Mouse (Mus musculus): Measurements from ENCODE around the gene Bicc1. TPM values are rescaled to one million over a fixed set of nuclear protein-coding genes. Genes with fewer than 3 reads are reported as not detected.

Bicc1 gene
- polyA plus RNA-seq, 1 experiment from 2014 or later, result 8.5 TPM

- no peaks in the 10 kb centered on the region for H3K9me3 ChIP-seq (ENCODE audit: control insufficient read depth, low read length)
- H3K4me3 ChIP-seq (ENCODE audit: low read depth, low read length), result no peak overlapping the region
- H3K9ac ChIP-seq (ENCODE audit: low read length), result no peak overlapping the region
- H3K4me1 ChIP-seq (ENCODE audit: control insufficient read depth, insufficient read depth, low read length), result no peaks in the 10 kb centered on the region
- H3K36me3 ChIP-seq (ENCODE audit: control insufficient read depth, insufficient read depth, low read length), result no peaks in the 10 kb centered on the region
- ATAC-seq (ENCODE audit: insufficient read depth, low FRiP score, low TSS enrichment), result no peak
- H3K27ac ChIP-seq (ENCODE audit: low read depth, low read length), result no peak overlapping the region
- H3K27me3 ChIP-seq (ENCODE audit: control insufficient read depth, insufficient read depth, low read length), result no peaks in the 10 kb centered on the region
- H3K4me2 ChIP-seq (ENCODE audit: low read depth), result no peak overlapping the region
- no peak for DNase-seq (ENCODE audit: low spot score)
- WGBS, result 78% methylated on average over 4 of the region's 4 CpGs
Measured at GRCm38 (mm10) chr10:71041874-71042273, 117.6 kb downstream of the Bicc1 start.

- H3K9ac ChIP-seq (ENCODE audit: low read length), result no peak overlapping the region
- no peaks in the 10 kb centered on the region for H3K27me3 ChIP-seq (ENCODE audit: control insufficient read depth, insufficient read depth, low read length)
- no peaks in the 10 kb centered on the region for H3K9me3 ChIP-seq (ENCODE audit: control insufficient read depth, low read length)
- no peak overlapping the region for H3K4me2 ChIP-seq (ENCODE audit: low read depth)
- H3K4me1 ChIP-seq (ENCODE audit: control insufficient read depth, insufficient read depth, low read length), result no peaks in the 10 kb centered on the region
- H3K4me3 ChIP-seq (ENCODE audit: low read depth, low read length), result no peak overlapping the region
- no peak overlapping the region for H3K27ac ChIP-seq (ENCODE audit: low read depth, low read length)
- WGBS, result 86% methylated on average over 7 of the region's 7 CpGs
- no peaks in the 10 kb centered on the region for H3K36me3 ChIP-seq (ENCODE audit: control insufficient read depth, insufficient read depth, low read length)
- no peak for DNase-seq (ENCODE audit: low spot score)
- no peak for ATAC-seq (ENCODE audit: insufficient read depth, low FRiP score, low TSS enrichment)
Measured at GRCm38 (mm10) chr10:71036484-71036883, 123.0 kb downstream of the Bicc1 start.

GRCm38 (mm10) chr10:71028996-71029395 is 130.5 kb downstream of the Bicc1 start:
- Histone ChIP-seq H3K4me2 (ENCODE audit: low read depth) (no peak overlapping the region), H3K27ac (ENCODE audit: low read depth, low read length) (no peak overlapping the region), H3K4me1 (ENCODE audit: control insufficient read depth, insufficient read depth, low read length) (no peaks in the 10 kb centered on the region), H3K27me3 (ENCODE audit: control insufficient read depth, insufficient read depth, low read length) (no peaks in the 10 kb centered on the region), H3K9me3 (ENCODE audit: control insufficient read depth, low read length) (no peaks in the 10 kb centered on the region), H3K4me3 (ENCODE audit: low read depth, low read length) (no peak overlapping the region), H3K9ac (ENCODE audit: low read length) (no peak overlapping the region), H3K36me3 (ENCODE audit: control insufficient read depth, insufficient read depth, low read length) (no peaks in the 10 kb centered on the region)
- DNase-seq (ENCODE audit: low spot score) (no peak), ATAC-seq (ENCODE audit: insufficient read depth, low FRiP score, low TSS enrichment) (no peak)
- WGBS, result 75% methylated on average over 4 of the region's 4 CpGs

- H3K4me1 ChIP-seq (ENCODE audit: control insufficient read depth, insufficient read depth, low read length), result no peaks in the 10 kb centered on the region
- ATAC-seq (ENCODE audit: insufficient read depth, low FRiP score, low TSS enrichment), result no peak
- H3K4me3 ChIP-seq (ENCODE audit: low read depth, low read length), result no peak overlapping the region
- no peak overlapping the region for H3K9ac ChIP-seq (ENCODE audit: low read length)
- H3K4me2 ChIP-seq (ENCODE audit: low read depth), result no peak overlapping the region
- no peaks in the 10 kb centered on the region for H3K36me3 ChIP-seq (ENCODE audit: control insufficient read depth, insufficient read depth, low read length)
- H3K27ac ChIP-seq (ENCODE audit: low read depth, low read length), result no peak overlapping the region
- H3K27me3 ChIP-seq (ENCODE audit: control insufficient read depth, insufficient read depth, low read length), result no peaks in the 10 kb centered on the region
- no peak for DNase-seq (ENCODE audit: low spot score)
- WGBS, result 85% methylated on average over 14 of the region's 14 CpGs
- H3K9me3 ChIP-seq (ENCODE audit: control insufficient read depth, low read length), result no peaks in the 10 kb centered on the region
Measured at GRCm38 (mm10) chr10:71028066-71028844, 131.2 kb downstream of the Bicc1 start.

GRCm38 (mm10) chr10:71025131-71025894 is 134.2 kb downstream of the Bicc1 start:
- DNase-seq (ENCODE audit: low spot score) (no peak), ATAC-seq (ENCODE audit: insufficient read depth, low FRiP score, low TSS enrichment) (no peak)
- H3K27ac ChIP-seq (ENCODE audit: low read depth, low read length), result no peak overlapping the region
- H3K9ac ChIP-seq (ENCODE audit: low read length), result no peak overlapping the region
- no peaks in the 10 kb centered on the region for H3K27me3 ChIP-seq (ENCODE audit: control insufficient read depth, insufficient read depth, low read length)
- no peak overlapping the region for H3K4me3 ChIP-seq (ENCODE audit: low read depth, low read length)
- no peak overlapping the region for H3K4me2 ChIP-seq (ENCODE audit: low read depth)
- no peaks in the 10 kb centered on the region for H3K36me3 ChIP-seq (ENCODE audit: control insufficient read depth, insufficient read depth, low read length)
- H3K9me3 ChIP-seq (ENCODE audit: control insufficient read depth, low read length), result no peaks in the 10 kb centered on the region
- H3K4me1 ChIP-seq (ENCODE audit: control insufficient read depth, insufficient read depth, low read length), result no peaks in the 10 kb centered on the region
- 89% methylated on average over 18 of the region's 18 CpGs for WGBS

- no peaks in the 10 kb centered on the region for H3K36me3 ChIP-seq (ENCODE audit: control insufficient read depth, insufficient read depth, low read length)
- 76% methylated on average over 9 of the region's 9 CpGs for WGBS
- DNase-seq (ENCODE audit: low spot score) (no peak), ATAC-seq (ENCODE audit: insufficient read depth, low FRiP score, low TSS enrichment) (no peak)
- H3K9me3 ChIP-seq (ENCODE audit: control insufficient read depth, low read length), result no peaks in the 10 kb centered on the region
- H3K4me1 ChIP-seq (ENCODE audit: control insufficient read depth, insufficient read depth, low read length), result no peaks in the 10 kb centered on the region
- H3K4me3 ChIP-seq (ENCODE audit: low read depth, low read length), result no peak overlapping the region
- no peak overlapping the region for H3K27ac ChIP-seq (ENCODE audit: low read depth, low read length)
- no peak overlapping the region for H3K4me2 ChIP-seq (ENCODE audit: low read depth)
- no peak overlapping the region for H3K9ac ChIP-seq (ENCODE audit: low read length)
- no peaks in the 10 kb centered on the region for H3K27me3 ChIP-seq (ENCODE audit: control insufficient read depth, insufficient read depth, low read length)
Measured at GRCm38 (mm10) chr10:71024681-71025080, 134.8 kb downstream of the Bicc1 start.

GRCm38 (mm10) chr10:71023471-71023870 is 136.0 kb downstream of the Bicc1 start:
- Histone ChIP-seq H3K9me3 (ENCODE audit: control insufficient read depth, low read length) (no peaks in the 10 kb centered on the region), H3K4me3 (ENCODE audit: low read depth, low read length) (no peak overlapping the region), H3K4me1 (ENCODE audit: control insufficient read depth, insufficient read depth, low read length) (no peaks in the 10 kb centered on the region), H3K27me3 (ENCODE audit: control insufficient read depth, insufficient read depth, low read length) (no peaks in the 10 kb centered on the region), H3K4me2 (ENCODE audit: low read depth) (no peak overlapping the region), H3K36me3 (ENCODE audit: control insufficient read depth, insufficient read depth, low read length) (no peaks in the 10 kb centered on the region), H3K9ac (ENCODE audit: low read length) (no peak overlapping the region), H3K27ac (ENCODE audit: low read depth, low read length) (no peak overlapping the region)
- DNase-seq (ENCODE audit: low spot score) (no peak), ATAC-seq (ENCODE audit: insufficient read depth, low FRiP score, low TSS enrichment) (no peak)
- 68% methylated on average over 3 of the region's 3 CpGs for WGBS

GRCm38 (mm10) chr10:71020459-71020858 is 139.0 kb downstream of the Bicc1 start:
- H3K4me3 ChIP-seq (ENCODE audit: low read depth, low read length), result no peak overlapping the region
- no peak overlapping the region for H3K4me2 ChIP-seq (ENCODE audit: low read depth)
- H3K27me3 ChIP-seq (ENCODE audit: control insufficient read depth, insufficient read depth, low read length), result no peaks in the 10 kb centered on the region
- WGBS, result 66% methylated on average over 5 of the region's 5 CpGs
- H3K4me1 ChIP-seq (ENCODE audit: control insufficient read depth, insufficient read depth, low read length), result no peaks in the 10 kb centered on the region
- DNase-seq (ENCODE audit: low spot score), result no peak
- H3K9ac ChIP-seq (ENCODE audit: low read length), result no peak overlapping the region
- no peak overlapping the region for H3K27ac ChIP-seq (ENCODE audit: low read depth, low read length)
- ATAC-seq (ENCODE audit: insufficient read depth, low FRiP score, low TSS enrichment), result no peak
- H3K9me3 ChIP-seq (ENCODE audit: control insufficient read depth, low read length), result no peaks in the 10 kb centered on the region
- H3K36me3 ChIP-seq (ENCODE audit: control insufficient read depth, insufficient read depth, low read length), result no peaks in the 10 kb centered on the region

GRCm38 (mm10) chr10:71019836-71020235 is 139.7 kb downstream of the Bicc1 start:
- DNase-seq (ENCODE audit: low spot score) (no peak), ATAC-seq (ENCODE audit: insufficient read depth, low FRiP score, low TSS enrichment) (no peak)
- Histone ChIP-seq H3K36me3 (ENCODE audit: control insufficient read depth, insufficient read depth, low read length) (no peaks in the 10 kb centered on the region), H3K9ac (ENCODE audit: low read length) (no peak overlapping the region), H3K4me2 (ENCODE audit: low read depth) (no peak overlapping the region), H3K27me3 (ENCODE audit: control insufficient read depth, insufficient read depth, low read length) (no peaks in the 10 kb centered on the region), H3K4me3 (ENCODE audit: low read depth, low read length) (no peak overlapping the region), H3K4me1 (ENCODE audit: control insufficient read depth, insufficient read depth, low read length) (no peaks in the 10 kb centered on the region), H3K9me3 (ENCODE audit: control insufficient read depth, low read length) (no peaks in the 10 kb centered on the region), H3K27ac (ENCODE audit: low read depth, low read length) (no peak overlapping the region)
- WGBS, result 94% methylated on average over 6 of the region's 6 CpGs
